ENCODE assay signal across 19 mouse cellular contexts in genomic region chr7:125872874-125873273, GRCm38 (mm10).
"Had no signal": no experiment of that assay in that cellular context is flagged by ENCODE, and none has a peak within 500 bp of the region (broad histone marks: within the 10 kb centered on the region; RNA-seq: fewer than 3 reads in every experiment).

No protein-coding gene starts in this region.

- DNase-seq: liver; liver, embryonic 13.5 days; liver, postnatal 0 days; lung, adult 2 months; lung, postnatal 14 days; lung, postnatal 36 days; right cerebral cortex, postnatal 14 days; thymus, adult 2 months; thymus, postnatal 25 days had no signal

- H3K4me1 ChIP-seq: liver, embryonic 13.5 days; liver, embryonic 15.5 days had no signal

- H3K4me3 ChIP-seq: liver, embryonic 13.5 days; liver, embryonic 15.5 days; lung, embryonic 15.5 days; megakaryocyte, embryonic 14.5 days; myocyte; neural tube, embryonic 12.5 days; stomach, embryonic 15.5 days had no signal

- H3K27ac ChIP-seq: liver, embryonic 13.5 days; liver, embryonic 15.5 days; lung, embryonic 15.5 days; macrophage; stomach, embryonic 15.5 days; stomach, postnatal 0 days had no signal

- H3K9me3 ChIP-seq: liver, embryonic 13.5 days; liver, embryonic 15.5 days; lung, embryonic 15.5 days; megakaryocyte, embryonic 14.5 days; neural tube, embryonic 12.5 days; stomach, embryonic 15.5 days had no signal

- H3K4me2 ChIP-seq: liver, embryonic 11.5 days; liver, embryonic 13.5 days; liver, embryonic 15.5 days; lung, embryonic 15.5 days; neural tube, embryonic 12.5 days; stomach, embryonic 15.5 days had no signal

- H3K9ac ChIP-seq: liver, embryonic 13.5 days; liver, embryonic 15.5 days; liver, postnatal 0 days; lung, embryonic 15.5 days; neural tube, embryonic 12.5 days; stomach, embryonic 15.5 days had no signal

- H3K36me3 ChIP-seq: liver, embryonic 13.5 days; liver, embryonic 15.5 days; lung, embryonic 15.5 days; stomach, embryonic 15.5 days had no signal

- H3K27me3 ChIP-seq: liver, embryonic 13.5 days; liver, embryonic 15.5 days; lung, embryonic 15.5 days; neural tube, embryonic 12.5 days; stomach, embryonic 15.5 days had no signal

- ATAC-seq: liver, postnatal 0 days; lung, postnatal 0 days had no signal
